Mouse (Mus musculus) ovary, adult 18-20 months (tissue): Measurements from ENCODE around the gene Snapc5.

Experiments
- DNase-seq: peaks from one replicate; pipeline ENCODE4 v3.0.0; 2022; ENCODE audit warnings: low spot score, mixed read lengths

Snapc5 gene

GRCm38 (mm10) chr9:64199897-64200296, 20.8 kb downstream of the Snapc5 start:
- no peak for DNase-seq

- DNase-seq, result no peak
These were observed 23.3 kb downstream of the Snapc5 start for GRCm38 (mm10) chr9:64202331-64202730.

- no peak for DNase-seq
These were observed 23.8 kb downstream of the Snapc5 start for GRCm38 (mm10) chr9:64202866-64203265.

GRCm38 (mm10) chr9:64207509-64208084, 28.5 kb downstream of the Snapc5 start:
- no peak for DNase-seq

GRCm38 (mm10) chr9:64214452-64214851, 35.4 kb downstream of the Snapc5 start:
- DNase-seq, result no peak

GRCm38 (mm10) chr9:64216090-64216489, 37.0 kb downstream of the Snapc5 start:
- no peak for DNase-seq

GRCm38 (mm10) chr9:64216641-64217040, 37.6 kb downstream of the Snapc5 start:
- DNase-seq, result no peak

- DNase-seq, result no peak
These were observed 38.8 kb downstream of the Snapc5 start for GRCm38 (mm10) chr9:64217887-64218286.

GRCm38 (mm10) chr9:64219305-64219704, 40.2 kb downstream of the Snapc5 start:
- DNase-seq, result no peak

GRCm38 (mm10) chr9:64219772-64220420, 40.8 kb downstream of the Snapc5 start:
- DNase-seq, result no peak

- no peak for DNase-seq
These were observed 41.5 kb downstream of the Snapc5 start for GRCm38 (mm10) chr9:64220603-64221002.

GRCm38 (mm10) chr9:64221480-64221879, 42.4 kb downstream of the Snapc5 start:
- no peak for DNase-seq

- DNase-seq, result no peak
These were observed 43.0 kb downstream of the Snapc5 start for GRCm38 (mm10) chr9:64222098-64222497.

GRCm38 (mm10) chr9:64225805-64226204, 46.7 kb downstream of the Snapc5 start:
- no peak for DNase-seq

GRCm38 (mm10) chr9:64227736-64228135, 48.7 kb downstream of the Snapc5 start:
- DNase-seq, result no peak

GRCm38 (mm10) chr9:64228972-64229371, 49.9 kb downstream of the Snapc5 start:
- no peak for DNase-seq

GRCm38 (mm10) chr9:64231171-64231570, 52.1 kb downstream of the Snapc5 start:
- no peak for DNase-seq

GRCm38 (mm10) chr9:64231674-64232073, 52.6 kb downstream of the Snapc5 start:
- DNase-seq, result no peak

- no peak for DNase-seq
These were observed 53.3 kb downstream of the Snapc5 start for GRCm38 (mm10) chr9:64232257-64232957.
